Mouse (Mus musculus): ENCODE data around the gene Hes2. TPM values are rescaled to one million over a fixed set of nuclear protein-coding genes. Genes with fewer than 3 reads are reported as not detected.
A peak's percentile ranks its signal among the peaks of the same experiment; 100 is the strongest.

The Hes2 gene
- polyA plus RNA-seq, 1 experiment from 2014 or later = not detected

GRCm38 (mm10) chr4:152190096-152190653 lies 31.5 kb downstream of the Hes2 start:
- 70% methylated on average over 11 of the region's 11 CpGs for WGBS
- no peak overlapping the region for H3K4me3 ChIP-seq (ENCODE audit: control insufficient read depth in 1 of 2, insufficient read depth in 1 of 2, low read depth in 1 of 2, low read length in 2 of 2)
- H3K9ac ChIP-seq (ENCODE audit: low read length) = no peak overlapping the region
- H3K9me3 ChIP-seq (ENCODE audit: control insufficient read depth, low read length) = no peaks in the 10 kb centered on the region
- no peaks in the 10 kb centered on the region for H3K27me3 ChIP-seq (ENCODE audit: control insufficient read depth, insufficient read depth, low read length)
- no peaks in the 10 kb centered on the region for H3K36me3 ChIP-seq (ENCODE audit: control insufficient read depth, insufficient read depth, low read length)
- H3K4me2 ChIP-seq (ENCODE audit: low read length) = 0 out of 2 replicates have a peak overlapping the region, but pooled peaks have one; percentile 1
- H3K27ac ChIP-seq (replicated peaks in 1 of 2; ENCODE audit: control insufficient read depth in 1 of 2, insufficient read depth in 1 of 2, low read depth in 2 of 2, low read length in 2 of 2) = peak overlapping the region; percentile 35 to 57
- peaks cover 33 to 50% of the 10 kb centered on the region in 2 experiments for H3K4me1 ChIP-seq (ENCODE audit: control insufficient read depth in 2 of 2, insufficient read depth in 2 of 2, low read length in 2 of 2)
- ATAC-seq (ENCODE audit: insufficient number of reproducible peaks, insufficient read depth, low FRiP score, low read depth) = no peak

GRCm38 (mm10) chr4:152190701-152191100 lies 32.0 kb downstream of the Hes2 start:
- H3K27me3 ChIP-seq (ENCODE audit: control insufficient read depth, insufficient read depth, low read length) = no peaks in the 10 kb centered on the region
- H3K4me2 ChIP-seq (ENCODE audit: low read length) = 0 out of 2 replicates have a peak overlapping the region, but pooled peaks have one; percentile 16
- 47% methylated on average over 5 of the region's 5 CpGs for WGBS
- H3K36me3 ChIP-seq (ENCODE audit: control insufficient read depth, insufficient read depth, low read length) = no peaks in the 10 kb centered on the region
- H3K27ac ChIP-seq (replicated peaks in 1 of 2; ENCODE audit: control insufficient read depth in 1 of 2, insufficient read depth in 1 of 2, low read depth in 2 of 2, low read length in 2 of 2) = peak overlapping the region; percentile 36 to 57
- no peaks in the 10 kb centered on the region for H3K9me3 ChIP-seq (ENCODE audit: control insufficient read depth, low read length)
- H3K4me3 ChIP-seq (ENCODE audit: control insufficient read depth in 1 of 2, insufficient read depth in 1 of 2, low read depth in 1 of 2, low read length in 2 of 2) = no peak overlapping the region
- H3K4me1 ChIP-seq (ENCODE audit: control insufficient read depth in 2 of 2, insufficient read depth in 2 of 2, low read length in 2 of 2) = peaks cover 29 to 45% of the 10 kb centered on the region in 2 experiments
- H3K9ac ChIP-seq (ENCODE audit: low read length) = peak overlapping the region; percentile 50; the same call in 1 of the 2 replicates
- no peak for ATAC-seq (ENCODE audit: insufficient number of reproducible peaks, insufficient read depth, low FRiP score, low read depth)

- H3K4me2 ChIP-seq (ENCODE audit: low read length) = no peak overlapping the region
- no peak overlapping the region for H3K4me3 ChIP-seq (ENCODE audit: control insufficient read depth in 1 of 2, insufficient read depth in 1 of 2, low read depth in 1 of 2, low read length in 2 of 2)
- ATAC-seq (ENCODE audit: insufficient number of reproducible peaks, insufficient read depth, low FRiP score, low read depth) = no peak
- no peak overlapping the region for H3K27ac ChIP-seq (replicated peaks in 1 of 2; ENCODE audit: control insufficient read depth in 1 of 2, insufficient read depth in 1 of 2, low read depth in 2 of 2, low read length in 2 of 2)
- 79% methylated on average over 4 of the region's 4 CpGs for WGBS
- H3K4me1 ChIP-seq (ENCODE audit: control insufficient read depth in 2 of 2, insufficient read depth in 2 of 2, low read length in 2 of 2) = peaks cover 13 to 28% of the 10 kb centered on the region in 2 experiments
- no peaks in the 10 kb centered on the region for H3K9me3 ChIP-seq (ENCODE audit: control insufficient read depth, low read length)
- no peak overlapping the region for H3K9ac ChIP-seq (ENCODE audit: low read length)
- no peaks in the 10 kb centered on the region for H3K36me3 ChIP-seq (ENCODE audit: control insufficient read depth, insufficient read depth, low read length)
- H3K27me3 ChIP-seq (ENCODE audit: control insufficient read depth, insufficient read depth, low read length) = no peaks in the 10 kb centered on the region
Measured at GRCm38 (mm10) chr4:152192569-152192968, 33.9 kb downstream of the Hes2 start.

GRCm38 (mm10) chr4:152194476-152195175 lies 36.0 kb downstream of the Hes2 start:
- Histone ChIP-seq H3K36me3 (ENCODE audit: control insufficient read depth, insufficient read depth, low read length) (no peaks in the 10 kb centered on the region), H3K4me2 (ENCODE audit: low read length) (no peak overlapping the region), H3K27ac (replicated peaks in 1 of 2; ENCODE audit: control insufficient read depth in 1 of 2, insufficient read depth in 1 of 2, low read depth in 2 of 2, low read length in 2 of 2) (no peak overlapping the region), H3K9ac (ENCODE audit: low read length) (no peak overlapping the region), H3K27me3 (ENCODE audit: control insufficient read depth, insufficient read depth, low read length) (no peaks in the 10 kb centered on the region), H3K4me3 (ENCODE audit: control insufficient read depth in 1 of 2, insufficient read depth in 1 of 2, low read depth in 1 of 2, low read length in 2 of 2) (no peak overlapping the region), H3K4me1 (ENCODE audit: control insufficient read depth in 2 of 2, insufficient read depth in 2 of 2, low read length in 2 of 2) (peaks cover 8 to 20% of the 10 kb centered on the region in 2 experiments; a peak in 3 of 4 replicates), H3K9me3 (ENCODE audit: control insufficient read depth, low read length) (no peaks in the 10 kb centered on the region)
- WGBS = 86% methylated on average over 3 of the region's 3 CpGs
- ATAC-seq (ENCODE audit: insufficient number of reproducible peaks, insufficient read depth, low FRiP score, low read depth) = no peak

- Histone ChIP-seq H3K9me3 (ENCODE audit: control insufficient read depth, low read length) (no peaks in the 10 kb centered on the region), H3K4me1 (ENCODE audit: control insufficient read depth in 2 of 2, insufficient read depth in 2 of 2, low read length in 2 of 2) (peaks cover 6 to 15% of the 10 kb centered on the region in 2 experiments), H3K27me3 (ENCODE audit: control insufficient read depth, insufficient read depth, low read length) (no peaks in the 10 kb centered on the region), H3K36me3 (ENCODE audit: control insufficient read depth, insufficient read depth, low read length) (no peaks in the 10 kb centered on the region), H3K9ac (ENCODE audit: low read length) (no peak overlapping the region), H3K4me2 (ENCODE audit: low read length) (no peak overlapping the region), H3K27ac (replicated peaks in 1 of 2; ENCODE audit: control insufficient read depth in 1 of 2, insufficient read depth in 1 of 2, low read depth in 2 of 2, low read length in 2 of 2) (no peak overlapping the region), H3K4me3 (ENCODE audit: control insufficient read depth in 1 of 2, insufficient read depth in 1 of 2, low read depth in 1 of 2, low read length in 2 of 2) (no peak overlapping the region)
- 87% methylated on average over 7 of the region's 9 CpGs for WGBS
- ATAC-seq (ENCODE audit: insufficient number of reproducible peaks, insufficient read depth, low FRiP score, low read depth) = no peak
Measured at GRCm38 (mm10) chr4:152196276-152196675, 37.6 kb downstream of the Hes2 start.

GRCm38 (mm10) chr4:152197545-152197944 lies 38.9 kb downstream of the Hes2 start:
- no peak overlapping the region for H3K4me2 ChIP-seq (ENCODE audit: low read length)
- WGBS = 65% methylated on average over 5 of the region's 5 CpGs
- ATAC-seq (ENCODE audit: insufficient number of reproducible peaks, insufficient read depth, low FRiP score, low read depth) = no peak
- no peak overlapping the region for H3K9ac ChIP-seq (ENCODE audit: low read length)
- H3K4me1 ChIP-seq (ENCODE audit: control insufficient read depth in 2 of 2, insufficient read depth in 2 of 2, low read length in 2 of 2) = peaks cover 16 to 27% of the 10 kb centered on the region in 2 experiments
- no peak overlapping the region for H3K27ac ChIP-seq (replicated peaks in 1 of 2; ENCODE audit: control insufficient read depth in 1 of 2, insufficient read depth in 1 of 2, low read depth in 2 of 2, low read length in 2 of 2)
- no peaks in the 10 kb centered on the region for H3K9me3 ChIP-seq (ENCODE audit: control insufficient read depth, low read length)
- no peaks in the 10 kb centered on the region for H3K27me3 ChIP-seq (ENCODE audit: control insufficient read depth, insufficient read depth, low read length)
- H3K4me3 ChIP-seq (ENCODE audit: control insufficient read depth in 1 of 2, insufficient read depth in 1 of 2, low read depth in 1 of 2, low read length in 2 of 2) = no peak overlapping the region
- no peaks in the 10 kb centered on the region for H3K36me3 ChIP-seq (ENCODE audit: control insufficient read depth, insufficient read depth, low read length)

- Histone ChIP-seq H3K4me3 (ENCODE audit: control insufficient read depth in 1 of 2, insufficient read depth in 1 of 2, low read depth in 1 of 2, low read length in 2 of 2) (no peak overlapping the region), H3K27me3 (ENCODE audit: control insufficient read depth, insufficient read depth, low read length) (no peaks in the 10 kb centered on the region), H3K9ac (ENCODE audit: low read length) (no peak overlapping the region), H3K27ac (replicated peaks in 1 of 2; ENCODE audit: control insufficient read depth in 1 of 2, insufficient read depth in 1 of 2, low read depth in 2 of 2, low read length in 2 of 2) (no peak overlapping the region), H3K4me2 (ENCODE audit: low read length) (no peak overlapping the region), H3K9me3 (ENCODE audit: control insufficient read depth, low read length) (no peaks in the 10 kb centered on the region), H3K36me3 (ENCODE audit: control insufficient read depth, insufficient read depth, low read length) (no peaks in the 10 kb centered on the region), H3K4me1 (ENCODE audit: control insufficient read depth in 2 of 2, insufficient read depth in 2 of 2, low read length in 2 of 2) (peaks cover 30 to 34% of the 10 kb centered on the region in 2 experiments)
- ATAC-seq (ENCODE audit: insufficient number of reproducible peaks, insufficient read depth, low FRiP score, low read depth) = no peak
- WGBS = 75% methylated on average over 1 of the region's 1 CpGs
Measured at GRCm38 (mm10) chr4:152199617-152200016, 41.0 kb downstream of the Hes2 start.
